In genomic region chr10:80242088-80242487, GRCm38 (mm10) we compare ENCODE assay signal across 14 mouse cellular contexts. TPM values are rescaled to one million over a fixed set of nuclear protein-coding genes. Genes with fewer than 3 reads are reported as not detected.
DNase-seq lines count a peak whose midpoint lies in the region; ATAC-seq and TF ChIP-seq lines count a peak whose summit lies in the region.
"Had no signal": no experiment of that assay in that cellular context is flagged by ENCODE, and none has a peak within 500 bp of the region (broad histone marks: within the 10 kb centered on the region; RNA-seq: fewer than 3 reads in every experiment).

No protein-coding gene starts in this region.

- H3K9me3 ChIP-seq in forebrain, embryonic 14.5 days (replicated peaks; ENCODE audit: control insufficient read depth, low read length): no peaks in the 10 kb centered on the region
- H3K9me3 ChIP-seq in forebrain, embryonic 11.5 days (ENCODE audit: control insufficient read depth, low read length): no peaks in the 10 kb centered on the region
- H3K9me3 ChIP-seq in midbrain, embryonic 13.5 days: no peaks in the 10 kb centered on the region
- H3K9me3 ChIP-seq: liver, embryonic 15.5 days; neural tube, embryonic 15.5 days had no signal

- no peak overlapping the region; the same call in 1 of the 2 replicates for H3K27ac ChIP-seq in forebrain, embryonic 14.5 days (ENCODE audit: low read depth, low read length)
- H3K27ac ChIP-seq in forebrain, embryonic 11.5 days (ENCODE audit: low read depth, low read length): no peak overlapping the region
- H3K27ac ChIP-seq in layer of hippocampus, adult 2 months: peak overlapping the region; percentile 7; the same call in 1 of the 2 replicates
- H3K27ac ChIP-seq in midbrain, embryonic 13.5 days: peak overlapping the region; percentile 70
- H3K27ac ChIP-seq: left cerebral cortex, adult 2 months; liver, embryonic 15.5 days; neural tube, embryonic 15.5 days had no signal

- TF ChIP-seq CTCF in layer of hippocampus, adult 2 months (conservative IDR thresholded peaks at IDR 0.05): no peak

- no peak overlapping the region for H3K9ac ChIP-seq in forebrain, embryonic 14.5 days (ENCODE audit: low read length)
- H3K9ac ChIP-seq in forebrain, embryonic 11.5 days (ENCODE audit: low read length): no peak overlapping the region
- peak overlapping the region; percentile 36; the same call in 1 of the 2 replicates for H3K9ac ChIP-seq in midbrain, embryonic 13.5 days (replicated peaks)
- H3K9ac ChIP-seq: liver, embryonic 15.5 days; neural tube, embryonic 15.5 days had no signal

- DNase-seq in forebrain, embryonic 14.5 days (ENCODE audit: low spot score): peak; percentile 30
- DNase-seq in forebrain, embryonic 11.5 days (ENCODE audit: low spot score): no peak
- no peak for DNase-seq in layer of hippocampus, adult 2 months (ENCODE audit: low spot score in 2 of 2)
- no peak for DNase-seq in layer of hippocampus, postnatal 14 days (ENCODE audit: low spot score in 2 of 2)
- DNase-seq in cerebellum, postnatal 36 days: peak; percentile 60 to 64
- no peak for DNase-seq in frontal cortex, postnatal 36 days (ENCODE audit: low spot score in 2 of 2)
- no peak for DNase-seq in adrenal gland, postnatal 10 days
- DNase-seq: adrenal gland, postnatal 36 days; right cerebral cortex, postnatal 4 days had no signal

- H3K36me3 ChIP-seq in forebrain, embryonic 14.5 days (ENCODE audit: control insufficient read depth, insufficient read depth, low read length): peaks cover 75% of the 10 kb centered on the region
- H3K36me3 ChIP-seq in forebrain, embryonic 11.5 days (ENCODE audit: control insufficient read depth, insufficient read depth, low read length): peaks cover 21% of the 10 kb centered on the region
- H3K36me3 ChIP-seq in midbrain, embryonic 13.5 days: peaks cover 76% of the 10 kb centered on the region

- 44% methylated on average over 9 of the region's 9 CpGs for WGBS in forebrain, embryonic 14.5 days
- WGBS in forebrain, embryonic 11.5 days: 72% methylated on average over 9 of the region's 9 CpGs
- WGBS in midbrain, embryonic 13.5 days: 26% methylated on average over 9 of the region's 9 CpGs

- H3K4me3 ChIP-seq in forebrain, embryonic 14.5 days (ENCODE audit: low read depth, low read length): no peak overlapping the region
- H3K4me3 ChIP-seq in forebrain, embryonic 11.5 days (ENCODE audit: low read depth, low read length): no peak overlapping the region
- H3K4me3 ChIP-seq in layer of hippocampus, adult 2 months: no peak overlapping the region
- no peak overlapping the region for H3K4me3 ChIP-seq in midbrain, embryonic 13.5 days (replicated peaks)
- H3K4me3 ChIP-seq: left cerebral cortex, adult 2 months; liver, embryonic 15.5 days; neural tube, embryonic 15.5 days had no signal

- H3K4me2 ChIP-seq in forebrain, embryonic 14.5 days (ENCODE audit: low read length): no peak overlapping the region
- no peak overlapping the region for H3K4me2 ChIP-seq in forebrain, embryonic 11.5 days (ENCODE audit: low read depth, low read length, severe bottlenecking)
- peak overlapping the region; percentile 27 for H3K4me2 ChIP-seq in midbrain, embryonic 13.5 days (replicated peaks)
- H3K4me2 ChIP-seq: liver, embryonic 15.5 days; neural tube, embryonic 15.5 days had no signal

- ATAC-seq in forebrain, embryonic 14.5 days: no peak
- no peak for ATAC-seq in forebrain, embryonic 11.5 days (replicated peaks; ENCODE audit: low FRiP score)
- ATAC-seq in midbrain, embryonic 13.5 days: peak; percentile 64
- ATAC-seq: inflammation-experienced regulatory T-cells, adult 6 months had no signal

- no peaks in the 10 kb centered on the region for H3K27me3 ChIP-seq in forebrain, embryonic 14.5 days (replicated peaks; ENCODE audit: control insufficient read depth, insufficient read depth, low read length)
- H3K27me3 ChIP-seq in forebrain, embryonic 11.5 days (ENCODE audit: control insufficient read depth, insufficient read depth, low read length): no peaks in the 10 kb centered on the region
- H3K27me3 ChIP-seq in midbrain, embryonic 13.5 days: 0 out of 2 replicates have a peak, but pooled peaks cover 13% of the 10 kb centered on the region
- H3K27me3 ChIP-seq: liver, embryonic 15.5 days; neural tube, embryonic 15.5 days had no signal

- no peaks in the 10 kb centered on the region for H3K4me1 ChIP-seq in forebrain, embryonic 14.5 days (ENCODE audit: control insufficient read depth, insufficient read depth, low read length)
- H3K4me1 ChIP-seq in forebrain, embryonic 11.5 days (replicated peaks; ENCODE audit: control insufficient read depth, insufficient read depth, low read length): peaks cover 3% of the 10 kb centered on the region
- H3K4me1 ChIP-seq in midbrain, embryonic 13.5 days (replicated peaks): peaks cover 66% of the 10 kb centered on the region

RNA-seq across cellular contexts. Expression of gene Ndufs7, which starts 6.8 kb away (rescaled TPM):
- polyA plus RNA-seq in forebrain, embryonic 14.5 days (2014; fragmentation: Nextera tagmentation; extraction: Ambion mirVana): 269 and 351 TPM in 2 replicates
- polyA plus RNA-seq in forebrain, embryonic 11.5 days (2014; fragmentation: Nextera tagmentation; extraction: Ambion mirVana): 219 and 265 TPM in 2 replicates
- 100 to 1,000 TPM; 201 to 210 TPM for total RNA-seq in layer of hippocampus, adult 2 months (2021)
- total RNA-seq in layer of hippocampus, postnatal 14 days (2021): 100 to 1,000 TPM; 169 to 175 TPM
- 244 and 265 TPM in 2 replicates for polyA plus RNA-seq in midbrain, embryonic 13.5 days (2015; fragmentation: Nextera tagmentation; extraction: Ambion mirVana)
- 100 to 1,000 TPM; 470 to 572 TPM for total RNA-seq in adrenal gland, postnatal 10 days (2021)

RNA-seq across cellular contexts. Expression of gene Mum1, which starts 15.9 kb away (rescaled TPM):
- polyA plus RNA-seq in forebrain, embryonic 14.5 days (2014; fragmentation: Nextera tagmentation; extraction: Ambion mirVana): 39.6 and 42.4 TPM in 2 replicates
- 75.6 and 79.4 TPM in 2 replicates for polyA plus RNA-seq in forebrain, embryonic 11.5 days (2014; fragmentation: Nextera tagmentation; extraction: Ambion mirVana)
- 10 to 100 TPM; 41.4 to 49.6 TPM for total RNA-seq in layer of hippocampus, adult 2 months (2021)
- 10 to 100 TPM; 34.4 to 43.7 TPM for total RNA-seq in layer of hippocampus, postnatal 14 days (2021)
- 91.4 and 98.4 TPM in 2 replicates for polyA plus RNA-seq in midbrain, embryonic 13.5 days (2015; fragmentation: Nextera tagmentation; extraction: Ambion mirVana)
- total RNA-seq in adrenal gland, postnatal 10 days (2021): 10 to 100 TPM; 26.5 to 39.2 TPM

RNA-seq across cellular contexts. Expression of gene Gamt, which starts 18.7 kb away (rescaled TPM):
- 18.7 and 21.0 TPM in 2 replicates for polyA plus RNA-seq in forebrain, embryonic 14.5 days (2014; fragmentation: Nextera tagmentation; extraction: Ambion mirVana)
- polyA plus RNA-seq in forebrain, embryonic 11.5 days (2014; fragmentation: Nextera tagmentation; extraction: Ambion mirVana): 20.4 and 24.1 TPM in 2 replicates
- total RNA-seq in layer of hippocampus, adult 2 months (2021): 10 to 100 TPM; 29.8 to 33.1 TPM
- total RNA-seq in layer of hippocampus, postnatal 14 days (2021): 10 to 100 TPM; 39.9 to 43.7 TPM
- polyA plus RNA-seq in midbrain, embryonic 13.5 days (2015; fragmentation: Nextera tagmentation; extraction: Ambion mirVana): 20.9 and 22.3 TPM in 2 replicates
- 100 to 1,000 TPM; 164 to 167 TPM for total RNA-seq in adrenal gland, postnatal 10 days (2021)

RNA-seq across cellular contexts. Expression of gene Dazap1, which starts 19.2 kb away (rescaled TPM):
- 44.5 and 46.0 TPM in 2 replicates for polyA plus RNA-seq in forebrain, embryonic 14.5 days (2014; fragmentation: Nextera tagmentation; extraction: Ambion mirVana)
- 53.2 and 55.4 TPM in 2 replicates for polyA plus RNA-seq in forebrain, embryonic 11.5 days (2014; fragmentation: Nextera tagmentation; extraction: Ambion mirVana)
- total RNA-seq in layer of hippocampus, adult 2 months (2021): 10 to 100 TPM; 91.2 to 95.4 TPM
- 10 to 100 TPM; 83.0 to 93.6 TPM for total RNA-seq in layer of hippocampus, postnatal 14 days (2021)
- 62.9 and 66.1 TPM in 2 replicates for polyA plus RNA-seq in midbrain, embryonic 13.5 days (2015; fragmentation: Nextera tagmentation; extraction: Ambion mirVana)
- total RNA-seq in adrenal gland, postnatal 10 days (2021): 100 to 1,000 TPM in 1 of 2 experiments, 10 to 100 TPM in 1; 93.6 to 121 TPM

RNA-seq across cellular contexts. Expression of gene Rps15, which starts 50.2 kb away (rescaled TPM):
- 694 and 922 TPM in 2 replicates for polyA plus RNA-seq in forebrain, embryonic 14.5 days (2014; fragmentation: Nextera tagmentation; extraction: Ambion mirVana)
- 858 and 895 TPM in 2 replicates for polyA plus RNA-seq in forebrain, embryonic 11.5 days (2014; fragmentation: Nextera tagmentation; extraction: Ambion mirVana)
- total RNA-seq in layer of hippocampus, adult 2 months (2021): 100 to 1,000 TPM; 926 to 932 TPM
- 100 to 1,000 TPM; 727 to 762 TPM for total RNA-seq in layer of hippocampus, postnatal 14 days (2021)
- 631 and 653 TPM in 2 replicates for polyA plus RNA-seq in midbrain, embryonic 13.5 days (2015; fragmentation: Nextera tagmentation; extraction: Ambion mirVana)
- total RNA-seq in adrenal gland, postnatal 10 days (2021): 1,000 to 10,000 TPM; 1,216 to 1,243 TPM

Comparison
In these comparisons a context has a peak if more than half of its experiments do, and no peak if none do; other contexts are left out.
1. DNase-seq: peak in forebrain, embryonic 14.5 days (single experiment) and cerebellum, postnatal 36 days (2 of 2); none in forebrain, embryonic 11.5 days (single experiment), layer of hippocampus, adult 2 months (0 of 2), layer of hippocampus, postnatal 14 days (0 of 2), frontal cortex, postnatal 36 days (0 of 2) and adrenal gland, postnatal 10 days (single experiment).
2. H3K27ac ChIP-seq: peak in layer of hippocampus, adult 2 months (single experiment) and midbrain, embryonic 13.5 days (single experiment); none in forebrain, embryonic 14.5 days (single experiment) and forebrain, embryonic 11.5 days (single experiment).